Mouse (Mus musculus) hematopoietic stem cell, adult 5-6 weeks (primary cell): ENCODE measurements at regions not wholly inside any gene's neighbourhood (a gene's known extent, or its start where the extent isn't known, plus 50 kb on each side); places are given as distances from the start of the nearest gene placed in this dataset.
"Not testable (repeated sequence)": the region's sequence is repeated elsewhere in the genome, so short reads cannot be mapped to it uniquely, and the experiment has no call there.

Source experiments
- ATAC-seq, 2 experiments: fragments of 125-278 bp in 1 of 2; replicated peaks in 1 of 2; 2 replicates each; pipeline ENCODE4 v1.8.0; 2016 to 2017; ENCODE audit warnings: inconsistent platforms in 2 of 2, mild to moderate bottlenecking in 2 of 2, moderate number of reproducible peaks in 2 of 2, low read depth in 1 of 2, moderate TSS enrichment in 1 of 2; ENCODE audit not compliant: low FRiP score in 2 of 2, poor library complexity in 2 of 2, severe bottlenecking in 2 of 2, insufficient read depth in 1 of 2, low TSS enrichment in 1 of 2

GRCm38 (mm10) chr13:115911524-115912459, 397.7 kb downstream of the Isl1 start:
- no peak for ATAC-seq

GRCm38 (mm10) chr13:115910866-115911449, 398.5 kb downstream of the Isl1 start:
- no peak for ATAC-seq

GRCm38 (mm10) chr13:115880616-115881015, 428.9 kb downstream of the Isl1 start:
- no peak for ATAC-seq

- ATAC-seq, result no peak
These were observed 449.0 kb downstream of the Isl1 start for GRCm38 (mm10) chr13:115860480-115860879.

GRCm38 (mm10) chr13:115856632-115857031, 452.9 kb downstream of the Isl1 start:
- no peak for ATAC-seq

- no peak for ATAC-seq
These were observed 456.7 kb downstream of the Isl1 start for GRCm38 (mm10) chr13:115852689-115853356.

GRCm38 (mm10) chr13:115843121-115843520, 466.4 kb downstream of the Isl1 start:
- ATAC-seq, result no peak

GRCm38 (mm10) chr13:115836203-115836768, 473.2 kb downstream of the Isl1 start:
- ATAC-seq, result no peak

GRCm38 (mm10) chr13:115825191-115825590, 484.3 kb downstream of the Isl1 start:
- ATAC-seq, result no peak

- ATAC-seq, result no peak
These were observed 487.0 kb downstream of the Isl1 start for GRCm38 (mm10) chr13:115822527-115822926.

- no peak for ATAC-seq
These were observed 495.3 kb downstream of the Isl1 start for GRCm38 (mm10) chr13:115814211-115814610.

- no peak for ATAC-seq
These were observed 510.2 kb downstream of the Isl1 start for GRCm38 (mm10) chr13:115799294-115799693.

GRCm38 (mm10) chr13:115751271-115751670, 558.2 kb downstream of the Isl1 start:
- ATAC-seq, result no peak; a peak in 1 of 4 replicates

GRCm38 (mm10) chr13:115742080-115742479, 567.4 kb downstream of the Isl1 start:
- ATAC-seq, result not testable (repeated sequence)

GRCm38 (mm10) chr13:115727986-115728385, 581.5 kb downstream of the Isl1 start:
- ATAC-seq, result no peak

GRCm38 (mm10) chr13:115725356-115725952, 584.0 kb downstream of the Isl1 start:
- no peak for ATAC-seq

- ATAC-seq, result no peak
These were observed 590.2 kb downstream of the Isl1 start for GRCm38 (mm10) chr13:115719276-115719675.
